Mouse (Mus musculus) liver, postnatal 0 days (tissue): ENCODE data around the gene Traf4.

Experiments
- CTCF ChIP-seq: sonication (generic); IDR thresholded peaks from 2 replicates; pipeline ENCODE4 v1.5.1; 2016; ENCODE audit warnings: antibody characterized with exemption, low read depth
- EP300 ChIP-seq: IDR thresholded peaks from 2 replicates; pipeline ENCODE4 v1.6.1; 2016; ENCODE audit warnings: antibody characterized with exemption, low read depth, mild to moderate bottlenecking

DNA sequence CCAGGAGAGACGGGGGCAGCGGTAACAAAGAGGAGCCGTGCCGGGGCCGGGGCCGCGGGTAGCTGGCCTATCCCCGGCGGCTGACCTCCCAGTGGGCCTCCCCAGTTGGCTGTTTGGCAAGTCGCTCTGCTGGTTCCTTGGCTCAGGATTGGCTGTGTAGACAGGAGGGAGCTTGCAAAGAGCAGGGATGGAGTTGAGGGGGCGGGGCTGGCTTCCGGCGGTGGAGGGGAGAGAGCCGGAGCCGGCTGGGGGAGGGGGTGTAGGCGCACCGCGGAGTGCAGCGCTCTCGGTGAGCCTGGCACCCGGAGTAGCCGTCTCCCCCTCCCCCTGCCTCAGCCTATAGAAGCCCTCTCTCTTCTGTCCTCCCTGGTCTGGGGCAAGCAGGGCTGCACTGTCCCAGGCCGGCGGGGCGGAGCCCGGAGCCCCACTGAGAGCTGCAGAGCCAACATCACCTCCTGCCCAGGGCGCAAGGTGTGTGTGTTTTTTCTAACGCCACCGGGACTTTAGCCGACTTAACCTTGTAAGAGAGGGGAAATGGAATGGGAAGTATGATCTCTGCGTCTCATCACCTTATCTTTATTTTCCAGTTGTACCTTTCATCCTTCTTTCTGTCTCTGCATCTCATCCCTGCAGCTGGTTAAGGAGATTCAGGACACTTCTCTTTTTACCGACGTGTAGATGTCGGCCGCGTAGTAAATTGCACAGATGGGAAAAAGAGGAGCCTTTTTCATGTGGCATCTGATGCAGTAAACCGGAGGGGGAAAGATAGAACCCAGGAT, 49.8 kb downstream of the Traf4 start:
- TF ChIP-seq CTCF (no peak), EP300 (no peak)
